Mouse (Mus musculus) right cerebral cortex, postnatal 25 days (tissue): Measurements from ENCODE around the gene Acox1.

Source experiments
- DNase-seq: peaks from one replicate; pipeline ENCODE4 v3.0.0; 2022

Gene Acox1

GRCm38 (mm10) chr11:116167232-116167631 lies 31.6 kb downstream of the Acox1 start:
- DNase-seq = no peak

GRCm38 (mm10) chr11:116163002-116163401 lies 35.8 kb downstream of the Acox1 start:
- no peak for DNase-seq

GRCm38 (mm10) chr11:116162146-116162545 lies 36.7 kb downstream of the Acox1 start:
- DNase-seq = peak; percentile 51

- DNase-seq = no peak
Observed at GRCm38 (mm10) chr11:116161312-116161711, 37.5 kb downstream of the Acox1 start.

- DNase-seq = no peak
Observed at GRCm38 (mm10) chr11:116150960-116151359, 47.9 kb downstream of the Acox1 start.

- DNase-seq = no peak
Observed at GRCm38 (mm10) chr11:116149341-116149740, 49.5 kb downstream of the Acox1 start.

- DNase-seq = peak; percentile 66
Observed at GRCm38 (mm10) chr11:116148761-116149221, 50.1 kb downstream of the Acox1 start.

GRCm38 (mm10) chr11:116146294-116146985 lies 52.4 kb downstream of the Acox1 start:
- DNase-seq = peak; percentile 77

- DNase-seq = no peak
Observed at GRCm38 (mm10) chr11:116145481-116146293, 53.2 kb downstream of the Acox1 start.

GRCm38 (mm10) chr11:116143468-116143867 lies 55.4 kb downstream of the Acox1 start:
- DNase-seq = no peak

GRCm38 (mm10) chr11:116142211-116142991 lies 56.4 kb downstream of the Acox1 start:
- DNase-seq = no peak

GRCm38 (mm10) chr11:116138468-116139138 lies 60.2 kb downstream of the Acox1 start, which contains the start of gene Mrpl38:
TSS of gene Mrpl38 (minus strand) at chr11:116138868.
- DNase-seq = peak; percentile 80

- DNase-seq = no peak
Observed at GRCm38 (mm10) chr11:116138096-116138467, 60.8 kb downstream of the Acox1 start.

- DNase-seq = no peak
Observed at GRCm38 (mm10) chr11:116134171-116134570, 64.7 kb downstream of the Acox1 start.

GRCm38 (mm10) chr11:116133497-116133896 lies 65.3 kb downstream of the Acox1 start:
- DNase-seq = no peak

- no peak for DNase-seq
Observed at GRCm38 (mm10) chr11:116132366-116133333, 66.2 kb downstream of the Acox1 start.

- DNase-seq = no peak
Observed at GRCm38 (mm10) chr11:116131349-116132170, 67.3 kb downstream of the Acox1 start.

GRCm38 (mm10) chr11:116130488-116131205 lies 68.2 kb downstream of the Acox1 start, which contains the start of gene Trim65:
TSS of gene Trim65 (minus strand) at chr11:116131128.
- peak; percentile 88 for DNase-seq

GRCm38 (mm10) chr11:116129993-116130487 lies 68.8 kb downstream of the Acox1 start:
- DNase-seq = no peak
